Mouse (Mus musculus): ENCODE results near the gene Pknox2.

DNA sequence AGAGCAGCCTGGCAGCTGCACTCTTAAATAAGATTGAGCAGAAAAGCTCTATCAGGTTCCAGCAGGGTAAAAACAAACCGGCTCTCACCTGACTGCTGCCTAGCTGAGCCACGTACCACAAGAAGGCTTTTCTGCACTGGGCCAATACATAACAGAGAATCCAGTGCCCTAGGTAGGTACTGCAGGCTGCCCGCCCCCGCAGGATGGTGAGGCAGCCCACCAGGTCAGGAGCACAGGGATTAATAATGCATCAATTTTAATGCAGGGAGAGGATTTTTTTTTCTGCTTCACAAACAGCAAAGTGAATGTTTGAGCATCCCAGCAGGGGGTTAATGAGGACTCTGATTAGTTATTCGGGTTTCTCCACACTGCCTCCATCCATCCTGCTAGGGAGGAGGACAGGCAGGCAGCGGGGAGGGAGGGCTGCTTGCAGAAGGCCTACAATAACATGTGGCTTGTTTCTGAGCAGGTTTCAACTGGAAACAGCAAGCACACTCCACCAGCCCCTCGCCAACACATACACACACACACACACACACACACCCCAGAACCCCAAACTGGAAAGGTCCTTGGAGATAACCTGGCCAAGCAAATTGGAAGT lies 145.2 kb downstream of the Pknox2 start:
- TF ChIP-seq CTCF (IDR thresholded peaks at IDR 0.05; ENCODE audit: control insufficient read depth, insufficient read depth, insufficient read length) (no peak), FOSL1 (IDR thresholded peaks at IDR 0.05; ENCODE audit: insufficient read depth, low read length, poor library complexity, severe bottlenecking) (no peak), MYOD1 (IDR thresholded peaks at IDR 0.05; ENCODE audit: control insufficient read depth, insufficient read length, low read depth) (no peak), MAX (IDR thresholded peaks at IDR 0.05) (no peak), MYOG (IDR thresholded peaks at IDR 0.05; ENCODE audit: control insufficient read depth, extremely low read depth, insufficient read length) (no peak)

Data from C2C12 (cell line).